Mouse (Mus musculus): ENCODE measurements at regions not wholly inside any gene's neighbourhood (a gene's known extent, or its start where the extent isn't known, plus 50 kb on each side); places are given as distances from the start of the nearest gene placed in this dataset.

DNA sequence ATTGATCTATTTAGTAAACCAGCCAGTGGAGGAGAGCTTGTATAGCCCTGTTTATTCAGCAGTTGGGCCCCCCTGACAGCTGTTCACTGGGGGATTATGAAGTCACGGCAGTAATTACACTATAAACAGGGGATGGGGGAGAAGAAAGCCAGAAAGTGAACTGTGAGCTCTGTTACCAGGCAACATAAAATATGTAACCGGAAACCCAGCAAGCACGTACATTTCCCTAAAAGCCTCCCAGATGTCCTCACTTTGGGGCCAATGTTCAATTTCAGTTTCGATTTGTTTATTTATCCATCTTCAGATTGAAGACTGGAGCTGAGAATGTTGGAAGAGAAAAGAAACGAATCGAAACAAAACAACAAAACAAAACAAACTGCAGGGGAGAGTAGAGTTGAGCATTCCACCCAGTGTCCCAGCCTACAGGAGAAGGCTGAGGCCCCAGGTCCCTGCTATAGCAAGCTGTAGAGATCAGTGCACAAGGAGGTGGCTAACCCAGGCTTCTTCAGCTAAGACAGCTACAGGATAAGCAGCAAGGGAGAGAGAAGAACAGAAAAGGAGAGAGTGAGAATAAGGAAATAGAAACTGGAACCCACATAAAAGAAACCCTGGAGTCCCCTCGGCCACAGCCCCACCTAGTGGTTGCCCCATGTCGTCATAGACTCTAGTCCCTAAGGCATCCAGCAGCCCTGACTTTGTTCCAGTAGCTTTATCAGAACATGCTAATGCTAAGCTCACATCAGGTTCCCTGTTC lies 517.7 kb upstream of the Gm26657 start:
- TF ChIP-seq GATA1 (IDR thresholded peaks at IDR 0.05; ENCODE audit: borderline replicate concordance, low read length) (no peak), FLI1 (IDR thresholded peaks at IDR 0.05; ENCODE audit: low read length) (no peak)
- H3K4me3 ChIP-seq (replicated peaks), result peak overlapping the region; percentile 87
- no peaks in the 10 kb centered on the region for H3K9me3 ChIP-seq
- H3K27me3 ChIP-seq (replicated peaks), result peaks cover 2% of the 10 kb centered on the region
- H3K36me3 ChIP-seq (replicated peaks; ENCODE audit: low read length), result no peaks in the 10 kb centered on the region
- 0 out of 2 replicates have a peak, but pooled peaks cover 6% of the 10 kb centered on the region for H3K4me1 ChIP-seq

DNA sequence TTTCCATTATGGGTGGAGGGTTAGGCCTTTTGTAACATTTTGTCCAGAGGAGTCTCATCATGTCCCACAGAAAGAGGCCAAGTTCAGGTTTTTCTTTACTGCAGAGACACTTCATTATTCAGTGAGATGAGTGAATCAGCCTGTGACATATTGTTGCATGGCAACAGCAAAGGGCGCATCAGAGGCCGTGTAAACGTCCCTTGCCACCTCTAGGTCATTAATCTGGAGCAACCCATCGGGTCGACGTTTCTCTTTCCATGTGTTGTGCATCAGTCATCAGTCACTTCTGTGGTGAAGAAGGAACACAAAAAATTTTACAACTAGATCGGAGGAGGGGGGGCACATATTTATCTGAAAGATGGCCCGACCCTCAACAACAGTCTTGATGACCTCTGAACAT lies 519.3 kb upstream of the Gm26657 start:
- no peaks in the 10 kb centered on the region for H3K36me3 ChIP-seq (replicated peaks; ENCODE audit: low read length)
- H3K9me3 ChIP-seq, result no peaks in the 10 kb centered on the region
- TF ChIP-seq FLI1 (IDR thresholded peaks at IDR 0.05; ENCODE audit: low read length) (no peak), GATA1 (IDR thresholded peaks at IDR 0.05; ENCODE audit: borderline replicate concordance, low read length) (no peak)
- peaks cover 2% of the 10 kb centered on the region for H3K27me3 ChIP-seq (replicated peaks)
- peaks cover 10% of the 10 kb centered on the region for H3K4me1 ChIP-seq
- no peak overlapping the region for H3K4me3 ChIP-seq (replicated peaks)

DNA sequence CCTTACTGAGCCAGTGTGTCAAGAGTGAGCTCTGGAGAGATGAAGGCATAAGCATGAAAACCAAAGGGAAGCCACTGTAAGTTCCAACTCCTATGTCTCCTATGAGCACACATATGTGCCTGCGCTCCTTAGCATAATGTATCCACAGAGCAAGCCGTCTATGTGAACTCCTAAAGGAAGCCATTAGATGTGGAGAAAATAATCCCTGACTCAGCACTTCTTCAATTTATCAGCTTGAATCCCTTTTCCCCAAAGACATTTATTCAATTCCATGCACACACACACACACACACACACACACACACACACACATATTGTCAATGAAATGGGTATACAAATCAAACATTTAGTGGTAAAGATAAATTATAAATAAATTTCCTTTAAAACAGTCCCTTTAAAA lies 530.4 kb upstream of the Gm26657 start:
- TF ChIP-seq FLI1 (IDR thresholded peaks at IDR 0.05; ENCODE audit: low read length), result no peak
- TF ChIP-seq GATA1 (IDR thresholded peaks at IDR 0.05; ENCODE audit: borderline replicate concordance, low read length), result no peak
- Histone ChIP-seq H3K36me3 (replicated peaks; ENCODE audit: low read length) (no peaks in the 10 kb centered on the region), H3K4me3 (replicated peaks) (no peak overlapping the region), H3K27me3 (replicated peaks) (no peaks in the 10 kb centered on the region), H3K4me1 (no peaks in the 10 kb centered on the region), H3K9me3 (no peaks in the 10 kb centered on the region)

- H3K4me1 ChIP-seq, result no peaks in the 10 kb centered on the region
- no peaks in the 10 kb centered on the region for H3K36me3 ChIP-seq (replicated peaks; ENCODE audit: low read length)
- TF ChIP-seq FLI1 (IDR thresholded peaks at IDR 0.05; ENCODE audit: low read length), result no peak
- TF ChIP-seq GATA1 (IDR thresholded peaks at IDR 0.05; ENCODE audit: borderline replicate concordance, low read length), result no peak
- peaks cover 5% of the 10 kb centered on the region for H3K9me3 ChIP-seq
- H3K4me3 ChIP-seq (replicated peaks), result no peak overlapping the region
- no peaks in the 10 kb centered on the region for H3K27me3 ChIP-seq (replicated peaks)
Measured at GRCm38 (mm10) chr4:56207726-56208125, 532.1 kb upstream of the Gm26657 start.

- H3K27me3 ChIP-seq (replicated peaks), result no peaks in the 10 kb centered on the region
- TF ChIP-seq GATA1 (IDR thresholded peaks at IDR 0.05; ENCODE audit: borderline replicate concordance, low read length) (no peak), FLI1 (IDR thresholded peaks at IDR 0.05; ENCODE audit: low read length) (no peak)
- no peak overlapping the region for H3K4me3 ChIP-seq (replicated peaks)
- peaks cover 5% of the 10 kb centered on the region for H3K9me3 ChIP-seq
- no peaks in the 10 kb centered on the region for H3K36me3 ChIP-seq (replicated peaks; ENCODE audit: low read length)
- H3K4me1 ChIP-seq, result no peaks in the 10 kb centered on the region
Measured at GRCm38 (mm10) chr4:56205069-56205468, 534.8 kb upstream of the Gm26657 start.

DNA sequence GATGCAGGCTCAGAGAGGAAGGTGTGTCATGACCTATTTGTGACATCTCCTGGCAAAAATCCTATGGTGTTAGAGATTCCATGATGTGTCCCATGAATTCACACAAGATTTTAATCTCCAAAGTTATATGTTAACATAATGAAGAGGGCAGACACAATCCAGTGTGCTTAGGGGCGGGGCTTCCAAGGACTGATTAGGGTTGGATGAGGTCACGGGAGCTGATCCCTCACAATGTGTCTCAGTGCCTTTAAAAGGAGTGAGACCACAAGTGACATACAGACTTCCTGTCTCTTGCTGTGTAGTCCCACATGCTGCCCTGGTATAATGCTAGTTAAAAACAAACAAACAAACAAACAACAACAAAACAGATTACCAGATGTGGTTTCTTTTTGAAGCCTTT lies 546.5 kb upstream of the Gm26657 start:
- Histone ChIP-seq H3K36me3 (replicated peaks; ENCODE audit: low read length) (no peaks in the 10 kb centered on the region), H3K27me3 (replicated peaks) (no peaks in the 10 kb centered on the region), H3K4me1 (peaks cover 6% of the 10 kb centered on the region), H3K9me3 (no peaks in the 10 kb centered on the region), H3K4me3 (replicated peaks) (no peak overlapping the region)
- TF ChIP-seq FLI1 (IDR thresholded peaks at IDR 0.05; ENCODE audit: low read length), result no peak
- no peak for TF ChIP-seq GATA1 (IDR thresholded peaks at IDR 0.05; ENCODE audit: borderline replicate concordance, low read length)

DNA sequence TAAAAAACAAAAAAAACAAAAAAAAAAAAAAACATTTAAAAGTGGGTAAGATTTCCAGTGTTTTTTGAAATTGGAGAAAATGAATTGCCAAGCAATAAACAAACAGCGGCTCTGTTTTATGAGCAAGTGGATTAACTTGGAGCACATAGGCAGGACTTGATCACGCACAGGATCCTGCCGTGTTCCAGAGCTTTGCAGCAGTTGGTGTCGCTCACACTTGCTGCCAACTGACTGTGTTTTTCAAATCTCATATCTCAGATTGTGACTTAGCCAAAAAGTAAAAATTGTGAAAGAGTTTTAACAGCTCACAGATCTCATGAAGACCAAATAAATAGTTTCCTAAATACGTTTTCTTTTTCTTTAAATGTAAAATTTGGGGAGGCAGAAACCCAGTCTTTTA lies 547.4 kb upstream of the Gm26657 start:
- no peak for TF ChIP-seq FLI1 (IDR thresholded peaks at IDR 0.05; ENCODE audit: low read length)
- no peak for TF ChIP-seq GATA1 (IDR thresholded peaks at IDR 0.05; ENCODE audit: borderline replicate concordance, low read length)
- Histone ChIP-seq H3K27me3 (replicated peaks) (no peaks in the 10 kb centered on the region), H3K9me3 (no peaks in the 10 kb centered on the region), H3K4me3 (replicated peaks) (no peak overlapping the region), H3K4me1 (peaks cover 6% of the 10 kb centered on the region), H3K36me3 (replicated peaks; ENCODE audit: low read length) (no peaks in the 10 kb centered on the region)

- Histone ChIP-seq H3K4me3 (replicated peaks) (no peak overlapping the region), H3K27me3 (replicated peaks) (no peaks in the 10 kb centered on the region), H3K36me3 (replicated peaks; ENCODE audit: low read length) (no peaks in the 10 kb centered on the region), H3K9me3 (peaks cover 3% of the 10 kb centered on the region; the same call in 1 of the 2 replicates), H3K4me1 (no peaks in the 10 kb centered on the region)
- no peak for TF ChIP-seq GATA1 (IDR thresholded peaks at IDR 0.05; ENCODE audit: borderline replicate concordance, low read length)
- TF ChIP-seq FLI1 (IDR thresholded peaks at IDR 0.05; ENCODE audit: low read length), result no peak
Measured at GRCm38 (mm10) chr4:56179566-56179965, 560.3 kb upstream of the Gm26657 start.

DNA sequence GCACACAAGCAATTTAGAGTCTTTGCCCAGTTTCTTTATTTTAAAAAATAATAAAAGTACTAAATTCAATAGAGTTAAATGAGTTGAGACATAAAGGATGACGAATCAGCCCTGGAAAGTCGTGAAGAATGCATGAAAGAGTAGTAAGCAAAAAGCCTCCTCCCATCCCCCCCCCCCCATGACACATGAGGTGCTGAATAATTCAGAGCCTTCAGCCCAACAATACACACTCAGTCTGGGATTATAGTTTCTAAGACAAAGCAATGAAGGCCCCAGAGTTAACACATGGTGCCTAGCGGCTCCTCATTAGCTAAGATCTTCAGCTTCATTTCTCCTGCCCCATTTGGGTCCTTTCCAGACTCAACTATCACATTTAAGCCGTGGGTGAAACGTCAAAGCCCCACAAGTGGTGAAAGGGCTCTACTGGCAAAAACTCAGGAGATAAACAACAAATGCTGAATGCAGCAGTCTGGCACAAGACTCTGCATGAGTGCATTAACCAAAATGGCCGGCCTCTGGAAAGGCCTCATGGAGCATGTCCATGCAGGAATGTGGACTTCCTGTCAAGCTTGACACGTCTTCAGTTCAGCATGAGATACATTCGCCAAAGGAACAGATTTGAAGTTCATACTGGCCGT lies 560.9 kb upstream of the Gm26657 start:
- no peaks in the 10 kb centered on the region for H3K27me3 ChIP-seq (replicated peaks)
- no peaks in the 10 kb centered on the region for H3K36me3 ChIP-seq (replicated peaks; ENCODE audit: low read length)
- no peaks in the 10 kb centered on the region for H3K4me1 ChIP-seq
- TF ChIP-seq FLI1 (IDR thresholded peaks at IDR 0.05; ENCODE audit: low read length) (no peak), GATA1 (IDR thresholded peaks at IDR 0.05; ENCODE audit: borderline replicate concordance, low read length) (no peak)
- H3K9me3 ChIP-seq, result peaks cover 3% of the 10 kb centered on the region; the same call in 1 of the 2 replicates
- no peak overlapping the region for H3K4me3 ChIP-seq (replicated peaks)

- no peaks in the 10 kb centered on the region for H3K4me1 ChIP-seq
- no peak overlapping the region for H3K4me3 ChIP-seq (replicated peaks)
- no peaks in the 10 kb centered on the region for H3K27me3 ChIP-seq (replicated peaks)
- no peaks in the 10 kb centered on the region for H3K36me3 ChIP-seq (replicated peaks; ENCODE audit: low read length)
- peaks cover 15% of the 10 kb centered on the region for H3K9me3 ChIP-seq
- TF ChIP-seq FLI1 (IDR thresholded peaks at IDR 0.05; ENCODE audit: low read length) (no peak), GATA1 (IDR thresholded peaks at IDR 0.05; ENCODE audit: borderline replicate concordance, low read length) (no peak)
Measured at GRCm38 (mm10) chr4:56161257-56161594, 578.6 kb upstream of the Gm26657 start.
